Mouse (Mus musculus) cerebellum, postnatal 14 days (tissue): ENCODE measurements around the gene Lta.

Source experiments
- DNase-seq, 2 experiments: peaks; one replicate each; pipeline ENCODE4 v3.0.0; 2021; ENCODE audit warnings: mixed read lengths in 2 of 2

Lta gene

GRCm38 (mm10) chr17:35205380-35205769, 224 bp upstream of the Lta start:
- DNase-seq = no peak

GRCm38 (mm10) chr17:35202442-35202841, 2.7 kb downstream of the Lta start:
- DNase-seq = no peak

GRCm38 (mm10) chr17:35201787-35202186, 3.4 kb downstream of the Lta start, which contains the start of gene Tnf:
TSS of gene Tnf (minus strand) at chr17:35202007.
- no peak for DNase-seq

GRCm38 (mm10) chr17:35201128-35201527, 4.0 kb downstream of the Lta start:
- DNase-seq = no peak

- no peak for DNase-seq
These were observed 4.8 kb downstream of the Lta start for GRCm38 (mm10) chr17:35200398-35200797.

- DNase-seq = no peak
These were observed 6.2 kb downstream of the Lta start for GRCm38 (mm10) chr17:35198946-35199345.

GRCm38 (mm10) chr17:35198029-35198428, 7.1 kb downstream of the Lta start:
- no peak for DNase-seq

- DNase-seq = no peak
These were observed 8.0 kb downstream of the Lta start for GRCm38 (mm10) chr17:35197126-35197525.

- no peak for DNase-seq
These were observed 8.9 kb downstream of the Lta start for GRCm38 (mm10) chr17:35196321-35196641.

- peak; percentile 69 to 83 for DNase-seq
These were observed 9.4 kb downstream of the Lta start for GRCm38 (mm10) chr17:35195631-35196320.

- DNase-seq = no peak
These were observed 10.1 kb downstream of the Lta start for GRCm38 (mm10) chr17:35194844-35195630.

- no peak for DNase-seq
These were observed 11.0 kb downstream of the Lta start, which contains the start of gene Ltb for GRCm38 (mm10) chr17:35193881-35194843. TSS of gene Ltb (plus strand) at chr17:35194439.

- no peak for DNase-seq
These were observed 12.2 kb downstream of the Lta start for GRCm38 (mm10) chr17:35192924-35193323.

GRCm38 (mm10) chr17:35191723-35192122, 13.4 kb downstream of the Lta start:
- no peak for DNase-seq

GRCm38 (mm10) chr17:35190096-35190495, 15.1 kb downstream of the Lta start:
- DNase-seq = no peak

GRCm38 (mm10) chr17:35189186-35189585, 16.0 kb downstream of the Lta start:
- DNase-seq = no peak

- DNase-seq = no peak
These were observed 17.1 kb downstream of the Lta start, which contains the start of gene Lst1 for GRCm38 (mm10) chr17:35187959-35188610. TSS of gene Lst1 (minus strand) at chr17:35188439.

- DNase-seq = no peak
These were observed 17.8 kb downstream of the Lta start for GRCm38 (mm10) chr17:35187345-35187744.

- no peak for DNase-seq
These were observed 18.5 kb downstream of the Lta start for GRCm38 (mm10) chr17:35186681-35187080.

- DNase-seq = no peak
These were observed 19.2 kb downstream of the Lta start for GRCm38 (mm10) chr17:35185639-35186611.

GRCm38 (mm10) chr17:35180093-35180492, 25.1 kb downstream of the Lta start:
- no peak for DNase-seq
